Mouse (Mus musculus): ENCODE measurements around the gene Prr19.

- TF ChIP-seq GATA1 (IDR thresholded peaks at IDR 0.05; ENCODE audit: low read length) (no peak), TAL1 (IDR thresholded peaks at IDR 0.05; ENCODE audit: low read length) (no peak)
Measured at GRCm38 (mm10) chr7:25297454-25298325, 3.5 kb upstream of the Prr19 start, which contains the start of gene Pafah1b3.
